Mouse (Mus musculus): ENCODE data around the gene Pigu. TPM values are rescaled to one million over a fixed set of nuclear protein-coding genes. Genes with fewer than 3 reads are reported as not detected.
A peak's percentile ranks its signal among the peaks of the same experiment; 100 is the strongest.

Gene Pigu
- total RNA-seq (2021), result 10 to 100 TPM; 25.7 to 27.0 TPM

DNA sequence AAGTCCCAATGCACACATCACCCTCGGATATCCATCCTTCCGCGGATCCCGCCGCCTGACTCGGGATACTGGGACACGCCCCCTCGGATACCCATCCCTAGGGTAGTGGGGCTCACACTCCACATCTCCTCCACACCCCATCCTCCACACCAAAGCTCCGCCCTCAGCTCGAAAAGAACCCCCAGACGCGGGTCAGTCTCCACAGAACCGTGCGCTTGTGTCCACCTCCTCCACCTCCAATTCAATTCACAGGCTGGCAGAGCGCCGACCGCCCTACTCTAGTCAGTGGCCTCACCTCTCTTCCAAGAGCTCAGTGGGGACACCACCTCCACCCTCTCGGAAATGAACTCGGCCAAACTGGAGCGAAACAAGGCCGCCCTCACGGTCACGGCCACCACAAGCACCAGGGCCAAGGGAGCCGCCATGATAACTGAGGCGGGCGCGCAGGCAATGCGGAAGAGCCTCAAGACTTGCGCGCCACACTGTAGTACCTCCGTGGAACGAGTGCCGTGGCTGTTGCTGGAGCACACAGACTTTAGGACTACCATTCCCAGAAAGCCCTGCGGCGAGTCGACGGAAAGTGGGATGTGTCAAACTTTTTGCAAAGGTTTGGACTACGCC, at the start of gene Pigu:
Pigu (minus strand) TSS at position 460 of the 621 bp plus-strand sequence.
- DNase-seq (ENCODE audit: extremely low spot score in 1 of 2, low spot score in 1 of 2), result peak; percentile 78 to 86

DNA sequence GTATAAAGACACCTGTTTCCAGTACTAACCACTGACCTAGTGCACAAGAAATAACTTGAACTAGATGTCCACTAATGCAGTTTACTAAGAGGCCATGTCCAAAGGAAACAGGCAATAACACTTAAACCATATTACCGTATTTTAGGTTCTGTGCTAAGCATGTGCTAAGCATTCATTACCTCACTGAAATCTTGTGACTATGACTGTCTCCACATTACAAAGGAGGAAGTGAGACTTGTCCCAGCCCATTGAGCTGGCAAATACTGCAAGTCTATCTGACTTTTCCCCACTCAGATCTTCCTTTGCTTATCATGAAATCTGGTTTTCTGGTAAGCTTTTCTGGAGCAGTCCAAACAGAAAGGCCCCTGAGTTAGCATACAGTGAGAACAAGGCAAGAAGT, 47.4 kb upstream of the Pigu start:
- DNase-seq (ENCODE audit: extremely low spot score in 1 of 2, low spot score in 1 of 2), result no peak

DNA sequence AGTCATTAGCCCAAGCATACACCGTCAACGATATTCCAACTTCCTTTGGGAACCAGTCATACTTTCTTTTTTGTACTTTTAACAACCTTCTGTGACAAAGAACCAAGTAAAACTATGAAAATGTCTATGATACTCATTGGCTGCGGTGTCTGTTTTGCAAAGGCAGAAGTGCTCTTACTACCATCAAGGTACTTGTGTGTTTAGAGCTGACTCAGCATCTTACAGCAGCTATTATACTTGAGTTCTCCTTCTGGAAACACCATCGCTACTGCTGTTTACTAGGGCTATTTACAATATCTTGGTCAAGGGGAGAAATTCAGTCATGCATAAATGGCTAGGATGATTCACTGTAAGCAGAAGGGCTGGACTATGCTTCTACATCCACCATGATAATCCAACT, 44.7 kb upstream of the Pigu start:
- no peak for DNase-seq (ENCODE audit: extremely low spot score in 1 of 2, low spot score in 1 of 2)

DNA sequence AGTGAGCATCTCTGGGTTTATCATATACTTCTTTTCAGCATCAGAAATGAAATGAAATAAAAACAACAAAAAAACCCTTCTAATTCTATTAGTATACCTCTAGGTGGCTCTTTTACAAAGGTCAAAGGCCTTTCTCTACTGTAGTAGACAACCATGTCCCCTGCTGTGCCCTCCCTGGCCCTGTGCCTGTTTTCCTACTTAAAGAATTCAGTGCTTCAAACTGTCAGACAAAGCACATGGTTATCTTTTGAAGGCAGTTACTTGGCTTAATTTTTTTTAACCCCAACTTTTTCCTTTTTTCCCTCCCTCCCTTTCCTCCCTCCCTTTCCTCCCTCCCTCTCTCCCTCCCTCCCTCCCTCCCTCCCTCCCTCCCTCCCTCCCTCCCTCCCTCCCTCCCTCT, 43.0 kb upstream of the Pigu start:
- no peak for DNase-seq (ENCODE audit: extremely low spot score in 1 of 2, low spot score in 1 of 2)

DNA sequence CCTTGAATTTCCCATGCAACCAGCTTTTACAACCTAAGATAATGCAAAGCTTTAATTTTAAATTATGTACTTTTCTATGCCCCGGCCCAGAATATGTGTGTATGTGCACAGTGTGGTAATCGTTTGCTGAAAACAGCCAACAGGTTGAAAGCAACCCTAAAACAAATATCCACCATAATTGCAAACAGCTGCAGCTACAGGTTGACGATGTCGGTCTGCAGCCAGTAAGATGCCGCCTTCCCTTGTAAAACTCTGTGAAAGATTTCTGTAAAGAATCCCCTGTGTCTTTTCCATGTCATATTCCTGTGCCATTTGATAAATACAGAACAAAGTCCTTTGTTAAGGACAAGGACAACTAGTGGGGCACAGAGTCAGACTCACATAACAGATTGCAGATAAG, 37.4 kb upstream of the Pigu start:
- no peak for DNase-seq (ENCODE audit: extremely low spot score in 1 of 2, low spot score in 1 of 2)

DNA sequence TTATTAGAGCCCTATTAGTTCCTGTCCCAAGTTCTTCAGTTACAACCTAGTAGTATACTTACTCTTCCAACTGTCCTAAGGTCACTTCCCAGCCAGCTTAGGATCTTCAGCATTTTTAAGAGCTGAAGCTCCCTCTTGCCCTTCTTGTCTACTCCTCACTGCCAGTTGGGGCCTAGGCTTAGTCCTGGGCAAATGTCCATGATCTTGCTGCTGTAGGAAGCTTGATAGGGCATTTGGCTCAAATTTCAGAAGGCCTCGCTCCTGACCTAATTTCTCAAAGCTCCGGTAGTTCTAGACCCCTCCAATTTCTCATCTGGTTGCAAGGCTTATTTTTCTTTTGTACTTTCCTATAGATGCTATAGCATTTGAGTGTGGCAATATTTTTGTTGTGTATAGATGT, 31.3 kb upstream of the Pigu start:
- DNase-seq (ENCODE audit: extremely low spot score in 1 of 2, low spot score in 1 of 2), result no peak

DNA sequence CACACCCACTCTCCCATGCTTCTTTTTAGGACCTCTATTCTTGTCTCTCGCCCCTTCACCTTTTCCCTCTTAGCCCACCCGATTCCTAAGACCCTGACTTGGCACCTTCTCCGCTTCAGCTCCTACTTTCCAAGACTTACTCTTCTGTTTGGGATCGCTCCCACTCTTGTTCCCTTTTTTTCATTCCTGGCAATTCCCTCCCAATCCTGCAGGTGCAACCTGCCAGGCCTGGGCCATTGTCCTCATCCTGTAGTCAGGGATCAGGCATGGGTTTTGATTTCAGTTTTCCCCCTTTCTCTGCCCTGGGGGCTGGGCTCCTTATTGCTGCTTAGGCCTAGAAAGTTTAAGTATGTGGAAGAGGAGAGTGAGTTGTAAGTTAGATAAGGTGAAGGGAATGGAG, 29.8 kb upstream of the Pigu start:
- DNase-seq (ENCODE audit: extremely low spot score in 1 of 2, low spot score in 1 of 2), result no peak

DNA sequence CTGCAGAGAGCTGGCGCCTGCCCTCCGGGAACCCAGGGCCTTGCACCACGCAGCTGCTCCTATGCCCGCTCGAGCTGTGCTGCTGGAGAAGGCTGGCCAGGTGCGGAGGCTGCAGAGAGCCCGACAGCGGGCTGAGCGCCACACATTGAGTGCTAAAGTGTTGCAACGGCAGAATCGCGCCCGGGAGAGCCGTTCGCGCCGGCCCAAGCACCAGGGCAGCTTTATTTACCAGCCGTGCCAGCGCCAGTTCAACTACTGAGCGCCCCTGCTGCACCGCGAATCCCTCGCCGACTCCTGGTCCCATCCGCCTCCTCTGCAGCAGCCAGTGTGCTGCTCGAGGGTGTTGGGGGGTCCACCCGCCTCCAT, 29.3 kb upstream of the Pigu start:
- DNase-seq (ENCODE audit: extremely low spot score in 1 of 2, low spot score in 1 of 2), result peak in 1 of 2 experiments; percentile 19

DNA sequence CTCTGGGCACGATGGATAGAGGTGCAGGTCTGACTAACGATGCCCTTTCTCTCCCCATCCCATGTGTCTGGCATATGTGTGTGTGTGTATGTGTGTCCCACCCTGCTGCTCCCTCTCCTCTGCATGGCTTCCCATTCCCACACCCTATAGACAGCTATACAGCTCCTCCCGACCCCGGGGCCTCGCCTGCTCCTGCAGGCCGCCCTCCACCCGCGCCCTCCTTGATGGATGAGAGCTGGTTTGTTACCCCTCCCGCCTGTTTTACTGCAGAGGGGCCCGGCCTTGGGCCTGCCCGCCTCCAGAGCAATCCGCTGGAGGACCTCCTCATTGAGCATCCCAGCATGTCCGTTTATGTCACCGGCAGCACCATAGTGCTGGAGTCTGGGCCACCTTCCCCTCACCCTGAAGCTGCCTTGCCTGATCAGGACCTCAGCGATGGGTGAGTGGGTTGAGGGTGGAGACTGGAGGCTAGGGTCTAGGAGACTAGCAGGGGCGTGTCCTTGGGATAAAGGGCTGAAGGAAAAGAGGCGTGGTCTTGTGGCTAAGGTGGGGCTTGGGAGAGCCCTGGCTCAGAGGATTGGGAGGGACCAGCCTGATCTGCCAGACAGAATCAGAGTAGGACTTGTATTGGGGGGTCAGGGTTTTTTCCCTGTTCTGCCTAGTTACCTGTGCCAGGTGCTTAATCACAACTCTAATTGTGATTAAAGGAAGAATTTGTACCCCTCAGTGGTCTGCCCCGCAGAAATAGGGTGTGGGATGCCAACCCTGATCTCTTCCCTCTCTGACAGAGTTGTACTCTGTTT, 28.7 kb upstream of the Pigu start:
- DNase-seq (ENCODE audit: extremely low spot score in 1 of 2, low spot score in 1 of 2), result peak in 1 of 2 experiments; percentile 16

DNA sequence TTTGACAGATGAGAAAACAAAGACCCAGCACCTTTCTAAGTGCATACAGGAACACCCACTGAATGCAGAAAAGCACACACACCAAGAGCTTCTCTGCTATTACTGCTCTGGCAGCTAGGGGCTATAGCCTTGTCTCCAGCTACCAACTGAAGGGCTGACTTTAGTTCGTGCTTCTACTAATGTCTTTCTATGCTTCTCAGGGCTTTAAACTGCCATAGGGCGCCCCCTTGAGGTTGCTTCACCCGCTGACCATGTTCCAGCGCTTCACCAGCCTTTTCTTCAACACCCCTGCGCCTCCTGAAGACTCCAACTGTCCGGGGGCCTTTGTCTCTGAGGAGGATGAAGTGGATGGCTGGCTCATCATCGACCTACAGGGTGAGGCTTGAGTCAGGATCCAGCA, 27.9 kb upstream of the Pigu start:
- DNase-seq (ENCODE audit: extremely low spot score in 1 of 2, low spot score in 1 of 2), result peak; percentile 64 to 88

DNA sequence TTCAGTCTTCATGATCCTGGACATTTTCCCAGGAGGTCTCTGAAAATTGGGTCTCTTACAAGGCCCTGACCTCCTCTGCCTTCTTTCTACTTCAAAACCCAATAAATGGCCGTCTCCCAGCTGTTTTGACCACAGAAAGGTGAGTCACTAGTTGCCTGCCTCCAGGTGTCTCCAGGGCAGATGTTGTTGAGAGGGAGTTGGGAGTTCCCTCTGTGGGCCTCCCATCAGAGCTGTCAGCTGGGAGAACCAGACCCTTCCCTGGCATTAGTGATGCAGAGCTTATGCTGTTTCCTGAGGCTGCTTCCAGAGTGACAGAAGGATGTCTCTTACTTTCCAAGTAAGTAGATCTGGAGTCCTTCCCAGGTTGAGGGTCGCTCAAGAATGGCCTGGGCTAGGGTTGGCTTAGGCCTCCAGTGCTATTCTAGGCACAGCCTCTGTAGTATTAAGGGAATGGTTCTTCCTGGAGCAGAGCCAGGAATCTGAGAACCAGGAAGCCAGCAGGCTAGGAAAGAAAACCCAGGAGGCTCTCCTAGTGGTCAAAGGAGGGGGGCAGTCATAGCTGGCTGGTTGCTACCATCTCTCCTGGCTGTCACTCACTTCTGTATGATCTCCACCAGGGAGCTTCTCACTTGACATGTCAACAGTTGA, 25.7 kb upstream of the Pigu start:
- no peak for DNase-seq (ENCODE audit: extremely low spot score in 1 of 2, low spot score in 1 of 2)

DNA sequence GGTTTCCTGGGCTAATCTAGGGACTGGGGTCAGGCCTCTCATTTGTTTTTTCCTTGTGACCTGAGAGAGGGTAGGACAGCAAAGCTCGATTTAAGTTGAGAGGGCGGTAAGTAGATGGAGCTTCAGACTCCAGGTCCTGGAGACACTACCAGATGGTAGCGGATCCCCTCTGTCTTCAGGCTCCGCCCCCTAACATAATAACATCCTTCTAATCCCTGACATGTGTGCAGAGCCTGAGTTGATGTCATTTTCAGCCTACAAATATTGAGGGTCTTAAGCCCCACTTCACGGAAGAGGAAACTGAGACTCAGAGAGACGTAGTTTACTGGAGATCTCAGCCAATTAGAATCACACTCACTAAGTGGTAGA, 25.1 kb upstream of the Pigu start:
- DNase-seq (ENCODE audit: extremely low spot score in 1 of 2, low spot score in 1 of 2), result no peak

DNA sequence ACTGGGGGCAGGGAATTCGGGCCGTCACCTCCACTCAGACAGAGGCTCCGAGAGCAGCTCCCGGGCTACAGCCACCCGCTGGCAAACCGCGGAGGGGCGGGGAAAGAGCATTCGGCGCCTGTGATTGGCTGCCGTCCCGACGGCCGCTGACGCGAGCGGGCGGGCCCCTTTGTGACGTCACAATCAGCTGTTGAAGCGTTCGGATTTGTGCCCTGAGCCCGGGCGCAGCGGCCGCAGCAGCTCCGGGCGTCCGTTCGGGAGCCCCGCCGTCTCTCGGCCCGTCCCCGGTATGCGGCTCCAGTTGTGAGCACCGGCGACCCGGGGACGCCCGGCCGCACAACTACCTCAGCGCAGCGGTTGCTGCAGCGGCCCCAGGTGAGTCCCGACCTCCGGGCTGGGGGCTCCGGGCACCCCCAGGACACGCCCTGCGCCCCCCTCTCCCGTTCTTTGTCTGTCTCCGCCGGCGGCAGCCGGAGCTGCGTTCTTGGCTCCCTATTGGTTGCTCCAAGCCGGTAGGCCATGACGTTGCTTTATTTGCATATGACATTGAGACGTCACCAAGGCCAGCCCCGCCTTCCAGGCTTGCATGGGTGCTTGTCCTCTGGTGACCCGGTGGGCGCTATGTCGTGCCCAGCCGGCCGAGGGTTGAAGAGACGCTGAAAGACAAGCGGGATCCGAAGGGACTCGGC, 24.6 kb upstream of the Pigu start:
- peak; percentile 95 to 98 for DNase-seq (ENCODE audit: extremely low spot score in 1 of 2, low spot score in 1 of 2)

DNA sequence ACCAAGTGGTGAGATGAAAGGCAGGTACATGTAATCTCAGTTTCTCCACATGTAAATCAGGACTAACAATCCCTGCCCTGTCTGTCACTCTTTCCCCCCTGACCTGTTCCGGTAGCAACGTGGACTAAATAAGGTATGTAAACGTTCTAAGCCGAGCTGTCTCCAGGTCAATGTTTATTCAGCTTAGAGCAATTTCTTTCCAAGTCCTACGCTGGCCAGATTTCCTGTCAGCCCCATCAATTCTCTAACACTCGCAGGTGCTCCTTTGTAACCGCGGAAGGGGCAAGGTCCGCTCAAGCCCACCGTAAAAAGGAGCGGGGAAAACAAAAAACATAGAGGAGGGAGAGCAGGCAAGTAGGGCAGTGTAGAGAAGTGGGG, 23.8 kb upstream of the Pigu start:
- no peak for DNase-seq (ENCODE audit: extremely low spot score in 1 of 2, low spot score in 1 of 2)

DNA sequence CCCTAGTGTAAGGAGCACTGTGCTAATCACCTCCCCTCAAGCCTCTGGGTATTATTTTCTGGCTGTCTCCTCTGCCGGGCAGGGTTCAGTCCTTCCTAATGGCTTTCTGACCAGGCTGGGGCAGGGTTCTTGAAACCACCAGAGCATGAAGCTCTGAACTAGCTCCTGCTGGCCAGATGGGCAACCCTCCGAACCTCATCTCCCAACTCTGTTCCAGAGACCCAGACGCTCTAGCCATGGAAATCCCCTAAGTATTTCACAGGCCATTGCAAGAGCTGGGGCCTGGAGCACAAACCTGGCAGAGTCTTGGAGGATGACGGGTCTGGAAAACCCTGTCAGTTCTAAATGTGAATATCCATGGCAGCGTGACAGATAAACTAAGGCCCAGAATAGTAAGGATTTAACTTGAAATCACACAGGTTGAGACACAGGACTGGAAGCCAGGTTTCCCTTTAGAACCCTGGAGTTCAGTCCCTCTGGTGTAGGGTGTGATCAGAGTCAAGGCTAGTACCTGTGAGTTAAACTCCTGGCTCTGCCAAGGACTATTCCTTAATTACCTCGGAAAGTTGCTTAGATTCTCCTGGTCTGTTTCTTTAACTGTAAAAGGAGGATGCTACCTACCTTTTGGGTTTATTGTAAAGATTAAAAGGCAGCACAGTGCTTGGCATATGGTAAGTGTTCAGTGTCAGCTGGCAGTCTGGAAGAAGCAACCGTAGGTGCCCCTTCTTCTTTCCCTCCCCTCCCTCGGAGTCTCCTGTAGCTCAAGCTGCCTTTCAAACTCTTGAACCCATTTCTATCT, 23.2 kb upstream of the Pigu start, which contains the start of gene Trp53inp2:
Trp53inp2 (plus strand) TSS at position 799 of the 799 bp plus-strand sequence.
- no peak for DNase-seq (ENCODE audit: extremely low spot score in 1 of 2, low spot score in 1 of 2)

DNA sequence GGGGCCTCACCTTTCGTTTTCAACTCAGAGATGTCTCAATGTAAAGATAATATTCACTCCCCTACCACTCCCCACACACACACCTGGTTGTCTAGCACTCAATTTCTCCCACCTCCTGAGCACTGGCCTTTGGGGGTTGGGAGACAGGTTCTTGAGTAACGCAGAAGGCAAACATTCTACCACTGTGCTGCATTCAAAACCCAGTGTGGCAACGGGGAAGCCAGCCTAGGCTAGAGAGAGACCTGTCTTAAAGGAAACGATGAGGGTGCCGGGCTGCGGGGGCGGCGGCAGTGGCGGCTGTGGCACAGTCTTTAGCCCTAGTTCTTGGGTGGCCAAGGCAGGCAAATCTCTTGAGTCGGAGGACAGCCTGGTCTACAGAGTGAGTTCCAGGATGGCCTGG, 19.0 kb upstream of the Pigu start:
- DNase-seq (ENCODE audit: extremely low spot score in 1 of 2, low spot score in 1 of 2), result no peak

DNA sequence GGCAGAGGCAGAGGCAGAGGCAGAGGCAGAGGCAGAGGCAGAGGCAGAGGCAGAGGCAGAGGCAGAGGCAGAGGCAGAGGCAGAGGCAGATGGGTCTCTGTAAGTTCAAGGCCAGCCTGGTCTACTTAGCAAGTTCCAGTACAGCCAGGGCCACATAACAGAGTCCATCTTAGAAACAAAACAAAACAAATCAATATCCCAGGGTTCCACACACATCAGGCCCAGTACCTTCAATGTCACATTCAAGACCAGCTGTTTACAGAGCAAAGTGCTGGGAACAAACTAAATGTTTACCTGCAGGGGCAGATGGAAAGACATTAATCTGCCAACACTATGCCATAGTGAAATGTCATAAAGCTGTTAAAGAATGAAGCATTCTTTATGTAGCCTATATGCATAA, 17.3 kb upstream of the Pigu start:
- DNase-seq (ENCODE audit: extremely low spot score in 1 of 2, low spot score in 1 of 2), result no peak

DNA sequence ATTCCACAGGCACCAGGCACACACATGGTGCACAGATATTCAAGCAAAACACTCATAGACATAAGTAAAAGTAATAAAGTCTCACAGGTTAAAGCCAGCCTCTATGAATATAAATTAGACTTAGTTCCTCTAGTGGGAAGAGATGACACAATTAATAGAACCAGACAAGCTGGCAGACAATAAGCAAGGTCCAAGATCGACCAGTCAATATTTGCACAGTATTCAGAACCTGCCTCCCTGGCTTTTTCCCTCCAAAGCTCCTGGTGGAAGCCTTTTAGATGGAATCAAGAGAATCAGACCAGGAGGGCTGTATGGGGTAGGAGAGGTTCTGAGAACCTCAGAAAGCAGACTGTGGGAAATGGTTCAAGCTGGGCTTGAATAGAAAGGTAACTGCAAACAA, 16.7 kb upstream of the Pigu start:
- no peak for DNase-seq (ENCODE audit: extremely low spot score in 1 of 2, low spot score in 1 of 2)

DNA sequence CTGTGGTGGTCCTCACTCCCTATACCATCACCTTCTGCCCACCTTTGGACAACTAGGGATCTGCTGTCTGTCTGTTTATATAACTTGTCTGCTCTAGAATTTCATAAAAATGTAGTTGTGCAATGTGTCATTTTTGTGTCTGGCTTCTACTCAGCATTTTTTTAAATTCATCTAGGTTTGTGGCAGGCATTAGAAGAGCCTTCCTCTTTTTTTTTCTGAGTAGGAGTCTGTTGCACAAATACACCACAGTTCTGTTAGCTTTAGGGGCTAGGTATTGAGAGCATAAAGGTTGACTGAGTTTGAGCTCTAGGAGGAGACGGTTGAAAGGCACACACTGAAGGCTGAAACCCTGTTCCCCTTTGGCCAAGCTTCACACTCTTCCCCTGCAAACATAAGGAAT, 16.1 kb upstream of the Pigu start:
- no peak for DNase-seq (ENCODE audit: extremely low spot score in 1 of 2, low spot score in 1 of 2)

DNA sequence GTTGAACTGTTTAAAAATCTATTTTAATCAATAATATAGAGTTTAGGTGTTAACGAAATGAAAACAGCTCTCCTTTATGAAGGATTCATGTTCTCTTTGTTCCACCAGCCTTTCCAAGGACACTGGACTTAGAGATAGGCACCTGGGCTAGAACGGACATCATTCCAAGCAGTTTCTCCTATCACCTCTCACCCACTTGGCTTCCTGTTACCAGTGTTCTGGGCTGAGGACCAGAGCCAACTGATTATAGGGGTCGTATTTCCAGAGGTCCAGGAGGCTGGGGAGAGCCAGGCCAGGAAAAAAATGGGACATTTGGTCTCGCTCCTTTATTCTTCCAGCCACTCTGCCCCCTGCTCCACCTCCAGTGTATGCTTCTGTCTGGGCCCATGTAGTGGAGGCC, 15.2 kb upstream of the Pigu start:
- DNase-seq (ENCODE audit: extremely low spot score in 1 of 2, low spot score in 1 of 2), result no peak

Measured in layer of hippocampus, postnatal 25 days (tissue).